In the genomic region with DNA sequence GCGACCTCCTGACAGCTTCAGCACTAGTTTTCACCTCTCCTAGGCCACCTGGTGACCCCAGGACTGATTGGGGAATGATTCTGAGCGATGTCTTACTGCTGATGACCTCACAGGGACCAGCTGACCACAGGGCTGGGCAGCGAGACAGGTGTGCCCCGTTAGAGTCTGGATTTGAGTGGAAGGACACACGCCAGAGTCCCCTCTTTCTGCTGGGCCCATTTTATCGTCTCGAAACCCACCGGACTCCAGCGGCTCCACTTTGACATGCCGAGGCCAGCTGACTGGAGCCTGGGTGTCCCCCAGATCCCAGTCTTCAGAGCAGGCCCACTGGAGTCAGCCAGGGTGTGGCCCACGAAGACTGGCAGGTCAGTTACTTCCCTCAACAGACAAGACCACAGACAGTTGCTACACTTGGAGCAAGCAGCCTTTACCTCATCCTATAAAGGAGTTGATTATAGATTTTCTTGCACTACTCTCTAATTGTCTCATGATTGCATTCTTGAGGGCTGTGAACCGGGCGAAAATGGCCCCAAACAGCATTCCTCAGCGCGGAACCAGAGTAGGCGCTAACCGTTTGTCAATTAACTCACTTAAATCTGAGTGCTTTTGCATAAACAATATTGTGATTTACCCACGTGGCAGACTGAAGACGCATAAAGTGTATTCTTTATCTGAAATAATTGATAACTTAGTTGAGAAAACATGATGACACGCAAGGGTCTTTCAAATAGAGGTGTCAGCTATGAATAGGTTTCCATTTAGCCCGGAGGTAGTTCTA, we compare ENCODE assay signal across 8 mouse cellular contexts. TPM values are rescaled to one million over a fixed set of nuclear protein-coding genes. Genes with fewer than 3 reads are reported as not detected.
A peak's percentile ranks its signal among the peaks of the same experiment; 100 is the strongest.
DNase-seq lines count a peak whose midpoint lies in the region; ATAC-seq and TF ChIP-seq lines count a peak whose summit lies in the region.

No protein-coding gene starts in this region.

- peaks cover 9% of the 10 kb centered on the region; the same call in 1 of the 2 replicates for H3K27me3 ChIP-seq in limb, embryonic 10.5 days (ENCODE audit: low read depth, poor library complexity, severe bottlenecking)
- no peaks in the 10 kb centered on the region for H3K27me3 ChIP-seq in midbrain, postnatal 0 days (ENCODE audit: insufficient read depth, low read length)

- H3K27ac ChIP-seq in limb, embryonic 10.5 days: peak overlapping the region; percentile 88
- H3K27ac ChIP-seq in midbrain, postnatal 0 days (ENCODE audit: low read depth, low read length): peak overlapping the region; percentile 92

- 13% methylated on average over 21 of the region's 21 CpGs for WGBS in limb, embryonic 10.5 days
- 12% methylated on average over 21 of the region's 21 CpGs for WGBS in midbrain, postnatal 0 days

- peak overlapping the region; percentile 94 for H3K4me2 ChIP-seq in midbrain, postnatal 0 days (ENCODE audit: low read depth, low read length, poor library complexity, severe bottlenecking)

- peaks cover 58% of the 10 kb centered on the region for H3K4me1 ChIP-seq in limb, embryonic 10.5 days
- H3K4me1 ChIP-seq in midbrain, postnatal 0 days (ENCODE audit: insufficient read depth, low read length): peaks cover 16% of the 10 kb centered on the region; the same call in 1 of the 2 replicates

- H3K9ac ChIP-seq in midbrain, postnatal 0 days (replicated peaks; ENCODE audit: low read length, poor library complexity, severe bottlenecking): peak overlapping the region; percentile 71

- peak; percentile 53 for ATAC-seq in erythroblast, adult 5-6 weeks (replicated peaks; ENCODE audit: low FRiP score, poor library complexity, severe bottlenecking)
- ATAC-seq in midbrain, postnatal 0 days (ENCODE audit: low FRiP score): no peak

- H3K9me3 ChIP-seq in limb, embryonic 10.5 days (replicated peaks): no peaks in the 10 kb centered on the region
- H3K9me3 ChIP-seq in midbrain, postnatal 0 days (ENCODE audit: low read length): no peaks in the 10 kb centered on the region

- peak; percentile 57 for DNase-seq in layer of hippocampus, adult 9-11 months
- DNase-seq in layer of hippocampus, adult 9-10 months (ENCODE audit: low spot score): no peak
- peak; percentile 65 for DNase-seq in Muller cell, postnatal 12 days (ENCODE audit: inconsistent ontology term)
- DNase-seq in limb, embryonic 10.5 days (ENCODE audit: low spot score): no peak
- no peak for DNase-seq in midbrain, postnatal 0 days (ENCODE audit: low spot score)
- DNase-seq in adrenal gland, postnatal 14 days: no peak
- DNase-seq in thymus, adult 18-20 months: no peak

- H3K36me3 ChIP-seq in limb, embryonic 10.5 days: peaks cover 24% of the 10 kb centered on the region
- peaks cover 23% of the 10 kb centered on the region for H3K36me3 ChIP-seq in midbrain, postnatal 0 days (ENCODE audit: insufficient read depth, low read length)

- peak overlapping the region; percentile 77 for H3K4me3 ChIP-seq in limb, embryonic 10.5 days
- peak overlapping the region; percentile 59 for H3K4me3 ChIP-seq in midbrain, postnatal 0 days (ENCODE audit: low read depth, low read length)

- no peak for TF ChIP-seq CTCF in midbrain, postnatal 0 days (IDR thresholded peaks at IDR 0.05)

RNA-seq across cellular contexts. Expression of a gene that starts 0.6 kb away (rescaled TPM):
- 1.7 and 16.1 TPM in 2 replicates for total RNA-seq in erythroblast, adult 5-6 weeks (2015; ENCODE audit: low replicate concordance)
- 6.3 and 15.9 TPM in 2 replicates for total RNA-seq in erythroblast, adult 5-6 weeks (2017; ENCODE audit: low replicate concordance)
- 33.7 and 43.9 TPM in 2 replicates for polyA plus RNA-seq in limb, embryonic 10.5 days (2016; fragmentation: Nextera tagmentation; extraction: Ambion mirVana)
- 35.7 and 42.1 TPM in 2 replicates for total RNA-seq in midbrain, postnatal 0 days (2014; rRNA removed)
- polyA plus RNA-seq in midbrain, postnatal 0 days (2015; fragmentation: Nextera tagmentation; extraction: Ambion mirVana): 11.5 and 11.8 TPM in 2 replicates
- total RNA-seq in adrenal gland, postnatal 14 days (2021): 57.6 and 60.5 TPM in 2 replicates

RNA-seq across cellular contexts. Expression of a gene that starts 0.9 kb away (rescaled TPM):
- 0.58 and 4.2 TPM in 2 replicates for total RNA-seq in erythroblast, adult 5-6 weeks (2015; ENCODE audit: low replicate concordance)
- total RNA-seq in erythroblast, adult 5-6 weeks (2017; ENCODE audit: low replicate concordance): 2.5 and 3.5 TPM in 2 replicates
- 37.2 and 48.5 TPM in 2 replicates for polyA plus RNA-seq in limb, embryonic 10.5 days (2016; fragmentation: Nextera tagmentation; extraction: Ambion mirVana)
- 96.5 and 104 TPM in 2 replicates for total RNA-seq in midbrain, postnatal 0 days (2014; rRNA removed)
- 168 and 182 TPM in 2 replicates for polyA plus RNA-seq in midbrain, postnatal 0 days (2015; fragmentation: Nextera tagmentation; extraction: Ambion mirVana)
- 38.5 and 38.7 TPM in 2 replicates for total RNA-seq in adrenal gland, postnatal 14 days (2021)

RNA-seq across cellular contexts. Expression of a gene that starts 11.0 kb away (rescaled TPM):
- total RNA-seq in erythroblast, adult 5-6 weeks (2015; ENCODE audit: low replicate concordance): not detected in 2 replicates
- 1.3 TPM in 1 of 2 replicates, not detected in the other for total RNA-seq in erythroblast, adult 5-6 weeks (2017; ENCODE audit: low replicate concordance)
- polyA plus RNA-seq in limb, embryonic 10.5 days (2016; fragmentation: Nextera tagmentation; extraction: Ambion mirVana): 0.13 and 0.30 TPM in 2 replicates
- total RNA-seq in midbrain, postnatal 0 days (2014; rRNA removed): 0.05 TPM in 1 of 2 replicates, not detected in the other
- 0.29 and 0.59 TPM in 2 replicates for polyA plus RNA-seq in midbrain, postnatal 0 days (2015; fragmentation: Nextera tagmentation; extraction: Ambion mirVana)
- 1.1 TPM in 1 of 2 replicates, not detected in the other for total RNA-seq in adrenal gland, postnatal 14 days (2021)

RNA-seq across cellular contexts. Expression of a gene that starts 20.9 kb away (rescaled TPM):
- total RNA-seq in erythroblast, adult 5-6 weeks (2015; ENCODE audit: low replicate concordance): 9.2 and 25.1 TPM in 2 replicates
- total RNA-seq in erythroblast, adult 5-6 weeks (2017; ENCODE audit: low replicate concordance): 4.3 and 9.1 TPM in 2 replicates
- polyA plus RNA-seq in limb, embryonic 10.5 days (2016; fragmentation: Nextera tagmentation; extraction: Ambion mirVana): 101 and 118 TPM in 2 replicates
- 139 and 174 TPM in 2 replicates for total RNA-seq in midbrain, postnatal 0 days (2014; rRNA removed)
- 97.9 and 109 TPM in 2 replicates for polyA plus RNA-seq in midbrain, postnatal 0 days (2015; fragmentation: Nextera tagmentation; extraction: Ambion mirVana)
- 113 and 122 TPM in 2 replicates for total RNA-seq in adrenal gland, postnatal 14 days (2021)

RNA-seq across cellular contexts. Expression of a gene that starts 23.5 kb away (rescaled TPM):
- total RNA-seq in erythroblast, adult 5-6 weeks (2015; ENCODE audit: low replicate concordance): 2.9 and 3.7 TPM in 2 replicates
- total RNA-seq in erythroblast, adult 5-6 weeks (2017; ENCODE audit: low replicate concordance): 2.0 and 4.3 TPM in 2 replicates
- 22.1 and 24.2 TPM in 2 replicates for polyA plus RNA-seq in limb, embryonic 10.5 days (2016; fragmentation: Nextera tagmentation; extraction: Ambion mirVana)
- total RNA-seq in midbrain, postnatal 0 days (2014; rRNA removed): 52.1 and 91.5 TPM in 2 replicates
- polyA plus RNA-seq in midbrain, postnatal 0 days (2015; fragmentation: Nextera tagmentation; extraction: Ambion mirVana): 65.3 and 65.5 TPM in 2 replicates
- total RNA-seq in adrenal gland, postnatal 14 days (2021): 8.6 and 10.6 TPM in 2 replicates

Comparison
In these comparisons a context has a peak if more than half of its experiments do, and no peak if none do; other contexts are left out.
1. DNase-seq: peak in layer of hippocampus, adult 9-11 months (single experiment) and Muller cell, postnatal 12 days (single experiment); none in layer of hippocampus, adult 9-10 months (single experiment), limb, embryonic 10.5 days (single experiment), midbrain, postnatal 0 days (single experiment), adrenal gland, postnatal 14 days (single experiment) and thymus, adult 18-20 months (0 of 2).